Mouse (Mus musculus) right cerebral cortex, adult 2 months (tissue): ENCODE measurements around the gene Ndufv3.
"Not testable (repeated sequence)": the region's sequence is repeated elsewhere in the genome, so short reads cannot be mapped to it uniquely, and the experiment has no call there.

ENCODE experiments used
- DNase-seq, 2 experiments: peaks; one replicate each; pipeline ENCODE4 v3.0.0; 2021 to 2022; ENCODE audit warnings: low spot score in 2 of 2

The Ndufv3 gene

GRCm38 (mm10) chr17:31511792-31512495 lies 8.0 kb upstream of the Ndufv3 start:
- peak; percentile 88 for DNase-seq

GRCm38 (mm10) chr17:31512593-31512992 lies 7.3 kb upstream of the Ndufv3 start:
- DNase-seq: no peak

- DNase-seq: no peak
Observed at GRCm38 (mm10) chr17:31514696-31515095, 5.2 kb upstream of the Ndufv3 start.

- DNase-seq: no peak
Observed at GRCm38 (mm10) chr17:31519344-31519945, 470 bp upstream of the Ndufv3 start.

- peak; percentile 29 to 36 for DNase-seq
Observed at GRCm38 (mm10) chr17:31520895-31521294, 980 bp downstream of the Ndufv3 start.

GRCm38 (mm10) chr17:31521948-31522347 lies 2.0 kb downstream of the Ndufv3 start:
- DNase-seq: no peak

- no peak for DNase-seq
Observed at GRCm38 (mm10) chr17:31525114-31525513, 5.2 kb downstream of the Ndufv3 start.

- no peak for DNase-seq
Observed at GRCm38 (mm10) chr17:31525816-31526215, 5.9 kb downstream of the Ndufv3 start.

GRCm38 (mm10) chr17:31529314-31529713 lies 9.4 kb downstream of the Ndufv3 start:
- DNase-seq: peak; percentile 28 to 43

GRCm38 (mm10) chr17:31531441-31532158 lies 11.7 kb downstream of the Ndufv3 start:
- no peak for DNase-seq

- not testable (repeated sequence) for DNase-seq
Observed at GRCm38 (mm10) chr17:31532331-31532730, 12.4 kb downstream of the Ndufv3 start.

- DNase-seq: no peak
Observed at GRCm38 (mm10) chr17:31535358-31535757, 15.4 kb downstream of the Ndufv3 start.

- peak; percentile 73 to 74 for DNase-seq
Observed at GRCm38 (mm10) chr17:31535871-31536629, 16.1 kb downstream of the Ndufv3 start.

GRCm38 (mm10) chr17:31540101-31540500 lies 20.2 kb downstream of the Ndufv3 start:
- DNase-seq: no peak

- no peak for DNase-seq
Observed at GRCm38 (mm10) chr17:31540809-31541459, 21.0 kb downstream of the Ndufv3 start.

- no peak for DNase-seq
Observed at GRCm38 (mm10) chr17:31541460-31541831, 21.5 kb downstream of the Ndufv3 start.

GRCm38 (mm10) chr17:31543574-31543973 lies 23.7 kb downstream of the Ndufv3 start:
- DNase-seq: no peak

- DNase-seq: no peak
Observed at GRCm38 (mm10) chr17:31546444-31547196, 26.7 kb downstream of the Ndufv3 start.

- no peak for DNase-seq
Observed at GRCm38 (mm10) chr17:31547974-31548373, 28.1 kb downstream of the Ndufv3 start.

- no peak for DNase-seq
Observed at GRCm38 (mm10) chr17:31549389-31549788, 29.5 kb downstream of the Ndufv3 start.

- DNase-seq: not testable (repeated sequence)
Observed at GRCm38 (mm10) chr17:31552601-31553000, 32.7 kb downstream of the Ndufv3 start.
